Mouse (Mus musculus) retina, adult 2 months (tissue): ENCODE data around the gene Cdc42ep2.
A peak's percentile ranks its signal among the peaks of the same experiment; 100 is the strongest.
"Not testable (repeated sequence)": the region's sequence is repeated elsewhere in the genome, so short reads cannot be mapped to it uniquely, and the experiment has no call there.

ENCODE experiments used
- DNase-seq: peaks from one replicate; pipeline ENCODE4 v3.0.0-alpha.2; 2012; ENCODE audit warnings: low read depth, low spot score

Gene Cdc42ep2

DNA sequence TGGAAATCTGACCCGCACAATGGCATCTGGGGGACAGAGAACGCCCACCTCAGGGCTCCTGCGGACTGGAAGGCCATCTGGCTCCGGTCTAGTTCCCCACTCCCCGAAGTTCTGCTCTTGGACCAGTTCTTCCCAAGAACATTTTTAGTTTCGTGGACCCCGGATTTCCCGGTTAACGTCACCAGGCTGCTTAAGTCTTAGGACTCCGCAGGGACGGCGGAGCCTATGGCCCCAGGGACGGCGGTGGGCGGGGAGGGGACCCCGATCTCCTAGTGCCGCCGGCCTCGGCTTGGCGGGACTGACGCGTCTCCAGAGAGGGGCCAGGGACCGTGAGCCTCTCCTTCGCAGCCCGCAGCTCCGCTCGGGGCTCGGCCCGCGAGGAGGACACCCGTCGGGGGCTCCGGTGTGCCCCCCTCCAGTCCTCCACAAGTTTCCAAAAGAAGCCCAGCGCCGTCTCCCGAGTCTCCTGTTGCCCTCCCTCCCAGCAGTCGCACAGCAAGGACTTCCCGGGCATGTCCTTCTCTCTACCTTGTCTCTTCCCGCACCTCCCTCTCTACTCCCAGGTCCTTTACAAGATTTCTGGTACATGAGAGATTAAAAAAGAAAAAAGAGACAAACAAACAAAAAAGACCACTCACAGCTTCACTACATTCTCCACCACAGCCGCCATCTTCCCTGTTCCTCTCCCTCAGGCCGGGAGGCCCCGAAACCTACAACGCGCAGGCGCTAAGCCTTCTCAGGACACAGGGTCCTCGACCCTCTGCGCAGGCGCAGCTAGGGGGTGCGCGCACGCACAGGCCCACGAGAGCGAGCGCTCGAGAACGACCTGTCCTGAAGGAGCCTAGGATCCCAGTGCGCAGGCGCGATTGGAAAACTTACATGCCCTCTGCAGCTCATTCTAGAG lies 12.3 kb downstream of the Cdc42ep2 start:
- peak; percentile 98 for DNase-seq

DNA sequence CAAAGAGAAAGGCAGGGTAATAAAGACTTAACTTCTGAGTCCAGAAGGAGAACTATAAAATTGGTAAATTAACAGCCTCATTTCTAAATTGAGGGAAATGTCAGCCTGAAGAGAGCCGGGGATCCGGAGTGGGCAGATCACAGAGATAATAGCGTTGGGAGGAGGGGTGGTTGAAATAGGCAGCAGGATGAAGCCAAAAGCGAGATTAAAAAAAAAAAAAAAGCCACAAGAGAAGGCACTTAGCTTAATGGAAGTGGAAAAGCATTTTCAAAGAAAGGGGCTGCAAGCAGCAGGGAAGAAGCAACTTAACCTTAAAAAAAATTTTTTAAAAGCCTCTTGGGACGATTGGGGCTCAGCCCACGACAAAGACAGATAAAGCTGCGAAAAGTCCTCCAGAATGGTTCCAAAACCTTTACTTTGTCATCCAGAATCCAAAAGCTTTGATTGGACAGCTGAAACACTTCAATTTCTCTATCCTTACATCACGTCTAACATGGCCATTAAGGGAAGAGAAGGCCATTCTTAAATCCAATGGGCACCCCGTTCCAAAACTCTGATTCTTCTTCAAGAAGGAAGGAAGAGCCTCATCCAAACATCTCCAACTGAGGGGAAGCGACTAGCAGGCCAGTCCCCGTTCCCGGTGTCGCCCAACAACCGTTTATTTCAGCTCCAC lies 13.1 kb downstream of the Cdc42ep2 start:
- no peak for DNase-seq

DNA sequence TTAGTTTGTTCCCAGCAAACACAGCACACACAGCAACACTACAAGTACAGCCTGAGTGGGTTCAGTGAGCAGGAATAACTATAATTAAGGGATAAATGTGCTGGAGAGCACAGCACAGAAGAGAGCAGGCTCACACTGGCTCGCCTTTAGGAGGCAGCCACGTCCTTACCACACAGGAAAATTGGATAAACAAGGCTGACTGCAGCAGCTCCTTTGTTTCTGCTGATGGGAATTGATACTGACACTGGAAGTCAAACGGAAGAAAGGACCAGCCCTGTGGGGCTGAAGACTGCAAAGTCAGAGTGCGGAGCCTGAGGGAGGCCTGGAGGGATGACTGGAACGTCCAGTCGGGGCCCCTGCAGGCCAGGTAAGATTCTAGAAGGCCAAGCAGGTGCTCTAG lies 14.4 kb downstream of the Cdc42ep2 start:
- DNase-seq = no peak

DNA sequence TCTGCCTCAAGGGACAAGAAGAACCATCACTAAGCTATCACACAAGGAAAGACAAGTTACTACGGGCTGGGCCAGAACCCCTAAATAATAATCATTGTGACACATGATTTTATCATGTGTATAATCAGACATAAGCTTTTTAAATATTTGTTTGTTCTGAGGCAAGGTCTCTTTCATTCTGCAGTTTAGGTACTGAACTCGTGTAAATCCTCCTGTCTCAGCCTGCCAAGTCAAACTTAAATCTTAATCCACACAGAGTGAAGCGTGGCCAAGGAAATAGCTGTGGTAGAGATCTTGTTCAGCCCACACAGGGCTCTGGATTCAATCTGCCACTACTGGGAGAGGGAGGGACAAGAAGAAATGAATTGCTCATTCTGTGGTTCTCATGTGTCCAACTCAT lies 17.3 kb downstream of the Cdc42ep2 start:
- DNase-seq = no peak

DNA sequence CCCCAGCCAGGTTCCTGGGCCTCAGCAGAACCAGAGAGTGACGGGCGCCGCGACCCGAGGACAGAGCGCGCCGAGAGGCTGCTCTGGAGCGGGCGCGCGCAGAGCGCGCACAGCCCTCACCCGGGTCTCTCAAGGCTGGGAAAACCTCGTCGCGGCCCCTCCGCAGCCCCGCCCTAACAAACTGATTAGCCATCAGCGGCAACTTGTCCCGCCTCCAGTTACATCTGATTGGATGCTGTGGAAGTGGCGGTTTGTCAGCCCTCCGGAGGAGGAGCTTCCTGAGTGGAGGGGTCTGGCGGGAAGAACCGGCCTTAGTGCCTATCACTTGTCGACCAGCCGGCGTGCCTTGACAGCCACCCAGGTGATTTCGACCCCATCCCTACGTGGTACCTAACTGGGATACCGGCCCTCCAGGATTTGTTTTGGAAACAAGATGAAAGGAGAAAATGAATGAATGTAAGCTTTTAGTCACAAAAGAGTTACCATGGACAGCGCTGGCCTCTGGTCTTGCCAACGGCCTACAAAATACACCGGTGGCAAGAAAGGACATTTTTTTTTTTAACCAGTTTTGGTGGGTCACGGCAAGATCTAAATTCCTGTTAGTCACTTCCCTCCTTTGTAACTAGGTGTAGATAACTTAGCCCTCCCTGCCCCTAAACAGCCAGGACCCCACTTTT lies 30.5 kb downstream of the Cdc42ep2 start, which contains the start of gene Tigd3:
TSS of gene Tigd3 (minus strand) at position 148 of the 677 bp plus-strand sequence.
- peak; percentile 73 for DNase-seq

DNA sequence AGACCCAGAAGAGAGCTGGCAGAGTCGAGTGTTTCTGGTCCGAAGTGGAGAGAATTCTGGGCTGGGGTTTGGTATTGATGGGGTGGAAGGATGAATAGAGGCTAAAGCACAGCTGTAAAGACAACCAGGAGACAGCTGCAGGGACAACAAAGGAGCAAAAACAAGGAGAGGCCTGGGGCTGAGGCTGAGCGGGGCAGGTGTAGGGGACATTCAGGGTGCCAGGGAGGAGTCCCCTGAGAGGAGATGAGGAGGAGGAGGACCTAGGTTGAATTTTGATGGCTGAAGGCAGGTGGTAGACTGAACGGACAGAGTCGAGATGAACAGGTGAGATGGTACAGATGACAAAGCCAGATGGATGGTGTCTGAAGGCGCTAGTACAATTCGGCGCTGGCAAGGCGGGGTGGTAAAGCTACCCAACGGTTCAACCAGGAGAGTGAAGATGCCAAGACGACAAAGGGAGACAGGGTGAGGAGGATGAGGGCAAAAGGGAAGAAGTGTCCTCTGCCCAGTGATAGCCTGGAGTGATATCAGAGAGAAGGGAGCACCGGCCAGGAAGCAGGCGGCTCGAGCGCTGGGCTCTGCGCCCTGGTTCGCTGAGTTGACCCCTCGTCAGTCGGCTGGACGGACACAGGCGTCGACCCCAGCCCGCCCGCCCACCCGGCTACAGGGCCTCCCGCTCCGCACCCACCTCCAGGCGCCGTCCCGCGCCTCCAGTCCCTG lies 31.2 kb downstream of the Cdc42ep2 start:
- no peak for DNase-seq

DNA sequence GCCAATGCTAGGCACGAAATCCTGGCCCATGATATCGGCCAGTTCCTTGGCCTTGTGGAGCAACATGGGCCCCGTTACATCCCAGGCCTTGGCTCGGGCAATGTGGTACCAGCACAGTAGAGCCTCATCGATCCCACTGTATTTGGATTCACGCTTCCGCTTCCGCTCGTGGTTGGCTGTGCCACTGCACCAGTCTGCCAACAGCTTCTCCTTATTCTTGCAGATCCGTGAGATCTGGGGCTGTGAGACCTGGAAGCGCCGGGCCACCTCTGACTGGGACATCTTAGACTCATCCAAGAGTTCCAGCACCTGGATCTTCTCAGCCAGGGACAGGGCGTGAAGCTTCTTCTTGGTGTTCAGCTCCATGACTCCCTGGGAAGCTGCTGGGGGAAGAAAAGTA lies 31.9 kb downstream of the Cdc42ep2 start:
- DNase-seq = no peak

DNA sequence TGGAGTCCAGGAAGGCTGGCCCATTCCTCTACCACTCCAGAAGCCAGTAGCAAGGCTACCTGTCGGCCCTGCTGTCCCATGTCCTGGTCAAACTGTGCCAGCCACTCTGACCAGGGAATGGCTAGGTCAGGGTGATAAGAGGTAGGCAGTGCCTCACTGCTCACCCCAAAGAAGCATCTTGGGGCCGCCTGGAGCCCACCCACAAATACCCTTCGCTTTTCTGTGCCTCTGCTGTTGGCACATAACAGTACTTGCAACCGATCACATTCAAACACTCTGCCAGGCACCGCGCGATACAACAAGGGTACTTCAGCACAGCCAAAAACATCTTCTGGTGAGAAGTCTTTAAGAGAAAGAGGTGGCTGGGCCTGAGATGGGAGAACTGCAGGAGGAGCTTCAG lies 32.4 kb downstream of the Cdc42ep2 start:
- DNase-seq = no peak

DNA sequence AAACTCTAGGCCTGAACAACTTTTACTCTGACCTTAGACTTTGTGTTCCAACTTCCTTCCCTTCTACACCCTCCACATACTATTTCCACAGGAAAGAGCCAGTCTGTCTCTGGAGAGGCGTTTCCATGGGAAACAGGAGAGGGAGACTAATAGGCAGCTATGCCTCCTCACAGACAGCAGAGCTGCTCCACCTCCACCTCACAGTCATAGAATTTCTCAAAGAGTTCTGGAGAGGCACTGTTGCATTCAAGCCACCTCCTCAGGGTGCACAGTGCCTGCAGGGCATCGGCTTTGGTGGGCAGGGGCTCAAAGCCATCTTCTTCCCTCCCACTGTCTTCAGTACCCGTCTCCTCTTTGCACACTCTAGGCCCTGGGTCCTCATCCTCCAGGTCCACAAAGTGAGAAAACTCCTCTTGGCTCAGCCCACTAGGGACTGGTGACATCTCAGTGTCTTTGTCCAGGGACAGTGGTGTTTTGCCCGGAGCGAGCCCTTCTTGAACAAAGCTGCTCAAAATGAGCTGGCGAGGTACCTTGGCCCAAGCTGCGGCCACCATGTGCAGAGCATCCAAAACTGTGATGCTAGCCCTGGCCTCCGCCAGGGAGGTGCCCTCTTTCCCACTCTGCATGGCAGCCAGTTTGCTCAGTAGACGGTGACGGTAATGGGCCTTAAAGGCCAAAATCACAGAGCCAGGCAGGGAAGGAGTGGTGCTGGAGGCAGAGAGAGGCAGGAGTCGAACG lies 32.9 kb downstream of the Cdc42ep2 start:
- no peak for DNase-seq

DNA sequence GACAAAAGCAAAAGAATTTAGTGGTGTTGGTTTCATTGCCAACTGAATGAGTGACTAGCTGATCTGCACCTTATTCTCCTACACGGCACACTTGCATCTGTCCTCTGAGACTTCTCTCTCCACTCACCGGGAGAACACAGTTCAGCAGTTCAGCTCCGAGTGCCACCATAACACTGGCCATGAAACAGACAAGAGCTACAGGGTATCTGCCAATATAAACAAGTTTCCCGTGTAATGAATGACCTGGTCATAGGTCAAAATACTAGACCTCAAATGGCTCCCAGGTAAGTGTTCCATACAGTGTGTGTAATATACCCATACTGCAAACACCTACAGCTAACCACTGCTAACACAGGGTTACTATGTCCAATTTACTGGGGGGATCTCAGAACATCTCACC lies 35.4 kb downstream of the Cdc42ep2 start:
- DNase-seq = no peak

DNA sequence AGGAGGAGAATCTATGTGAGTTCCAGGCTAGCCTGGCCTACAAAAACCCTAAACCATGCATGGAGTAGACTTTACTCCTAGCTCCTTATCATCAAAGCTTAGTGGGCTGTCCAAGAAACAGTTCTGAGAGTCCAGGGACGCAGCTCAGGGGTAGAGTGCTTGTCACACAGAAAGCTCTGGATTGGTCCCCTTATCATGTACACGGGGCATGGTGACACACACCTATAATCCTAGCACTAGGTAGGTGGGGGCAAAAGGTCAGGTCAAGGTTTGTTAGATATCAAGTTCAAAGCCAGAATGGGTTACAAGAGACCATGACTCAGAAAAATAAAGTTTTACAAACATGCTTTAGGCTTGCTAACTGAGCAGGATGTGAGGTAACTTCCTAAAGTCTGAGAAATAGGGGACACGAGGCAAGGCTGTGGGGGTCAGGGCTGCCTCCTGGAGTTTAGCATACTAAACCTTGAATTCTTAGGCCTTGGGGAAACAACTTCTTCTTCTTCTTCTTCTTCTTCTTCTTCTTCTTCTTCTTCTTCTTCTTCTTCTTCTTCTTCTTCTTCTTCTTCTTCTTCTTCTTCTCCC lies 37.3 kb downstream of the Cdc42ep2 start:
- no peak for DNase-seq

DNA sequence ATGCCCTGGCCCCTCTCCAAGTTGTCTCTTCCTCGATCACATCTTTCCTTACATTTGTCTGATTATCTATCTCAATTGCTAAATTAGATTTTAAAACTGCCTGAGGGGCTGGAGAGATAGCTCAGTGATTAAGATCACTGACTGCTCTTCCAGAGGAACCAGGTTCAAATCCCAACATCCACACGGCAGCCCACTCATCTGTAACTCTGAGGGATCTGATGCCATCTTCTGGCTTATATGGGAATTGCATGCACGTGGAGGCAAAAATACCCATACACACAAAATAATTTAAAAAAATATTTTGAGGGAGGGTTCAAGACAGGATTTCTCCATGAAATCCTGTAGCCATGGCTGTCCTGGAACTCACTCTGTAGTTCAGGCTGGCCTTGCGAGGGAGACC lies 38.8 kb downstream of the Cdc42ep2 start:
- no peak for DNase-seq

DNA sequence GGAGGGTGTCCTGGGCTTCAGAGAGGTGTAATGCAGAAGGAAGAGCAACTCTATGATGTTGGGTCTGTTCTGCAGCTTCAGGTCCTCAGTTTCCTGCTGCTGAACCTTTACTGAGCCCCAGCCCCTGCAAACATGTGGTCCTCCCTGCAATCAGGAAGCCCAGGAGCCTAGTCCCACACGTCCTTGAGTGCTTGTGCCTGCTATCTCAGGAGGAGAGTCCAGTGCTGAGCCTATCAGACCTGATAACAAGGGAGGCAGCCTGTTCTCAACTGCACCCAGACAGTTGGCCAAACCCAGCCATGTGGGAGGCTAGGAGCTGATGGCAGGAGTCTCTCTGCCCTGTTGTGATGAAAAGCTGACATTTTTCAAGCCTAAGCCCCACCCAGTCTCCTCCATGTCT lies 40.7 kb downstream of the Cdc42ep2 start:
- DNase-seq = no peak

DNA sequence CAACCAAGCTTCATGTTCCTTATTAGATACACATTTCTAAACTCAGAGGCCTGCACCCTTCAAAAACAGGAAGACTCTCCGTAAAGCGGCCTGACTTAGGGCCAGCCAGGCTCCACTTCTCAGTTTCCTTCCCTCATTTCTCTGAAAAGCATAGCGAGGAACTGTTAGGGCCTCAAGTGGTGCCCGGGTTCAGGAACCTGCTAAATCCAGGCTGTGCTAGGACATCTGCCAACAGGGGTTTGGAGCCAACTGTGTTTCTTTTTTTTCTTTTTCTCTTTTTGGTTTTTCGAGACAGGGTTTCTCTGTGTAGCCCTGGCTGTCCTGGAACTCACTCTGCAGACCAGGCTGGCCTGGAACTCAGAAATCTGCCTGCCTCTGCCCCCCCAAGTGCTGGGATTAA lies 42.5 kb downstream of the Cdc42ep2 start:
- DNase-seq = not testable (repeated sequence)

DNA sequence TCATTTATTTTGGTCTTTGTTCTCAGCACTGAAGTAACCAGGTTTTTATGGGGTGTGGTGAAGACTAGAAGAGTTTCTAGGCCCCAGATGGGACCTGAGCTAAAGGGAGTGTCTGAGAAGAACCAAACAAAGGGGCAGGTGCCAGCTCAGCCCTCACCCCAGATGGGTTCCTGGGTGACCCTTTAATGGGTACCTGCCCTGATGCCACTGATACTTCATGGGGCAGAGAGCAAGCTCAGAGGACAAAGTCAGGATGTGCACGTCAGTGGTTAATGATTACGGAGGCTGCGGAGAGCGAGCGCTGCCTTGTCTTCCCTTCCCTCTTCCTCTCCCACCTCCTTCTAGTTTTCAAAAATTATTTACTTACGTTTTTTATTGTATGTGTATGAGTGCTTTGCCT lies 43.5 kb downstream of the Cdc42ep2 start:
- DNase-seq = no peak

DNA sequence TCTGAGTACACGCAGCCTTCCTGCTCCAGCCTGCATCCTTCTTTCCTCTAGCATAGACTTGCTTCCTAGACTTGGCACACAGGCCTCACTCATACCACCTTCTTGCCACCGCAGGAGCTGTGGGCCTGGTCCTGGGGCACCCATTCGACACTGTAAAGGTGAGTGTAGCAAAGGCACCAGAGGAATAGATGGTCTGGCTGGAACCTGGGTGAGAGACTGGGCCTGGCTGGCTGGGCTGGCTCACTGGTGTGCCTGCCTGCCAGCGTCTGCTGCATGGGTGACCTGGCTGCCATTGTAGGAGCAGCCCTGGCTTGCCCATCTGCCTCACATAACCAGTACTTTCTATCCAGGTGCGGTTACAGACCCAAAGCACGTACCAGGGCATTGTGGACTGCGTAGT lies 44.9 kb downstream of the Cdc42ep2 start:
- no peak for DNase-seq

DNA sequence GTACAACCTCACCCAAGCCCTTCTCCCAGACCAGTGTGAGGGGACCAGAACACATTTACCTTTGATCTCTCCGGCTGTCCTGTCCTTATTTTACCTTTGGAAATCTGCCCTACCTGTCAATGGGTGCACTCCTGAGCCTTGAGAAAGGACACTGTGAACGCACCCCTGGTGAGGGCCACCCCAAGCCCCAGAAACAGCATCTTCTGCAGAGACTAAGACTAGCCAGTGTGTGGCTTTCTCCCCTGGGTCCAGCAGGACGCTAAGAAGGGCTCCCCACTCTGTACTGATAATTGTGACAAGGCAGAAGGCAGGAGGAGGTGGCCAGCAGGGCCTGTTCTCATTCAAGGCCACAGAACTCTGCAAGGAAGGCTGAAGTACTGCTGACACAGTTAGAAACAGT lies 45.7 kb downstream of the Cdc42ep2 start:
- no peak for DNase-seq

DNA sequence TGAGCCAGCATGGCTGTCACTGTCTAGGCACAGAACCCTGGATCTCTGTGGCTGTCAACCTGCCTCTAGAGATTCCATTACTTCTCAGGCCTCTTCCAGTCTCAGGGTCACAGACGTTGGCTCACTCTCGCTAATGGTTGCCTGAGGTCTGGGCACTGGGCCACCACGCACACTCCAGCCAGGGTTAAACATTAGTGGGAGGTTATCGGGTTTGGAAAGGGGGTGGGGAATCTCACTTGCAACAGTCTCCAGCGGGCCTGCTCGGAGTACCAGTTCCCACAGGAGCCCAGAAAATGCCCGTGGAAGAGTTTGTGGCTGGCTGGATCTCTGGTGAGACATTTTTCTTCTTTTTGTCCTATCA lies 46.3 kb downstream of the Cdc42ep2 start:
- DNase-seq = no peak

DNA sequence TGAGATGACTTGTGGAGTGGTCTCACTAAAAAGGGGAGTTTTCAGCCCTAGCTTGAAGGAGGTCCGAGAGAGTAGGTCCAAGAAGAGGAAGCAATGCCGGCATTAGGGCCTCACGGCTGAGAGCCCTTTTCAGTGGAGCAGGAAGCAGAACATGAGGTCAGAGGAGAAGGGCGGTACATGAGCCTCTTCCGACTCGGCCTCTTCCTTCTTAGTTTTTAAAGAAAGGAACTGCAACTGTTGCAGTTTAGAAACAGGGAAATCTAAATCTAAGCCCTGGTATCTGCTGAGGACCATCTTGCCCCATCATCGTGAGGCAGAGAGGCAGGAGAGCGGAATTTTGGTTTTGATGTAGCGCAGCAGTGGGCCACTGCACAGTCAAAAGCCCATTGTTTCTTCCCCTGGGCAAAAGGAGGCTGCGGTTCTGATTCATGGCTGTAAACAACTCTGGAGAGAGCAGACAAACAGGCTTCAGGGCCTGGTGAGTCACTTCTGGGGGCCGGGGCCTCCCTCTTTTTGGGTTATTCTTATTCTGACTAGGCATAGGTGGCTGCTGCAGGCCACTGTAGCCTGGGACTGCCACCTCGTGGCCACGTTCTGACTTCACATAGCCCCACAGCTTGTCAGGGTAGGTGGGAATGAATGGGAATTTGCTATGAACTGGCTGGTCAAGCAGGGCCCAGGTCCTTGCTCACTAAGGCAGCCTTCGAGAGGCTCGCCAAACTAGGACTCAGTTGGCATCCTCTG lies 46.8 kb downstream of the Cdc42ep2 start, which contains the start of gene Slc25a45:
TSS of gene Slc25a45 (plus strand) at position 191 of the 744 bp plus-strand sequence.
- no peak for DNase-seq

DNA sequence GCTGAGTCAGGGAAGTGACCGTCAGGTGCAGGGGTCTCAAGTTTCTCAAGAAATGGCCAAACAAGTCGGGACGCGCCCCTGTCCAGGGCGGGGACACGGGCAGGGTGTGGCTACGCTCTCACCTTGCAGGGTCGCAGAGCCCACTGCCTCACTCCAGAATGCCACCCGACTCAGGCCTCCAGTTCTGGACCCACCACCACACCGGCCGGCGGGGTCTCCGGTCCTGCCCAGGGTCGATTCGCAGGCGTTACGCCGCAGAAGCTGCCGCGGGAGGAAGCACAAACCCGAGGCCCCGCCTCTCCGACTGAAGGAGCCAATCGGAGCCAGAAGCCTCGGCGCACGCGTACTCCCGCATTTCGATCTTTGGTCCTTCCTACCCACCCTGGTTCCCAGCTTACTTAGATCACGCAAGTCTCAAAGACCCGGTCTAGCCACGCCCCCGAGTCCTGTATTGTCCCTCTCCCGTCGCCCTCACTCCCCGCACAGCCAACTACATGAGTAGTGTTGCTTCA lies 49.6 kb downstream of the Cdc42ep2 start, which contains the start of gene Frmd8:
TSS of gene Frmd8 (minus strand) at position 306 of the 512 bp plus-strand sequence.
- DNase-seq = peak; percentile 70
